Mouse (Mus musculus) CH12.LX (cell line): ENCODE results near the gene Taf8. TPM values are rescaled to one million over a fixed set of nuclear protein-coding genes. Genes with fewer than 3 reads are reported as not detected.

Experiments
- DNase-seq: peaks from one replicate; pipeline ENCODE4 v3.0.0-alpha.2; 2013; ENCODE audit errors: extremely low read depth
- H3K27ac ChIP-seq: 2 replicates; pipeline ENCODE4 v1.5.1; 2012; ENCODE audit warnings: low read depth, mild to moderate bottlenecking, control low read depth, moderate library complexity; ENCODE audit not compliant: insufficient read depth
- H3K27me3 ChIP-seq: replicated peaks from 2 replicates; pipeline ENCODE3; 2012; ENCODE audit warnings: inconsistent platforms
- H3K36me3 ChIP-seq, 2 experiments: replicated peaks in 1 of 2; 2 replicates each; pipeline versions ENCODE3 to v1.6.1; 2012; ENCODE audit warnings: inconsistent platforms in 1 of 2, low read length in 1 of 2, mild to moderate bottlenecking in 1 of 2, mixed read lengths in 1 of 2, moderate library complexity in 1 of 2; ENCODE audit not compliant: control insufficient read depth in 1 of 2, insufficient read depth in 1 of 2
- H3K4me1 ChIP-seq, 2 experiments: 2 replicates each; pipeline ENCODE4 v1.6.1; 2012; ENCODE audit warnings: inconsistent platforms in 1 of 2, moderate library complexity in 1 of 2; ENCODE audit not compliant: insufficient read depth in 2 of 2, control insufficient read depth in 1 of 2
- H3K4me2 ChIP-seq: 2 replicates; pipeline ENCODE4 v1.6.1; 2012; ENCODE audit warnings: low read depth, mild to moderate bottlenecking, control low read depth; ENCODE audit not compliant: poor library complexity, insufficient read depth, severe bottlenecking
- H3K4me3 ChIP-seq, 3 experiments: fragments of 150-350 bp in 1 of 3; sonication (generic) in 1 of 3; replicated peaks in 1 of 3; 2 replicates each; pipeline versions ENCODE3 to v1.5.1; 2011 to 2012; ENCODE audit warnings: low read depth in 2 of 3, low read length in 2 of 3, mild to moderate bottlenecking in 2 of 3, moderate library complexity in 2 of 3, control low read depth in 1 of 3, improper control_type of control experiment in 1 of 3, inconsistent platforms in 1 of 3, mixed read lengths in 1 of 3; ENCODE audit not compliant: poor library complexity in 1 of 3
- H3K79me2 ChIP-seq: replicated peaks from 2 replicates; pipeline ENCODE4 v1.6.1; 2012; ENCODE audit warnings: mild to moderate bottlenecking, moderate library complexity; ENCODE audit not compliant: control insufficient read depth, poor library complexity, insufficient read depth, severe bottlenecking; ENCODE audit errors: extremely low read depth
- H3K9ac ChIP-seq: 2 replicates; pipeline ENCODE4 v1.6.1; 2012; ENCODE audit warnings: low read depth, mild to moderate bottlenecking, control low read depth, moderate library complexity; ENCODE audit not compliant: insufficient read depth
- H3K9me3 ChIP-seq: replicated peaks from 2 replicates; pipeline ENCODE3; 2012; ENCODE audit warnings: low read length, inconsistent platforms, mixed read lengths
- BHLHE40 ChIP-seq: IDR thresholded peaks from 2 replicates; pipeline ENCODE4 v1.6.1; 2011; ENCODE audit warnings: mild to moderate bottlenecking, low read depth, low read length, improper control_type of control experiment
- CHD1 ChIP-seq: IDR thresholded peaks from 2 replicates; pipeline ENCODE4 v1.6.1; 2012; ENCODE audit warnings: low read depth, low read length, improper control_type of control experiment, inconsistent platforms
- CHD2 ChIP-seq: IDR thresholded peaks from 2 replicates; pipeline ENCODE4 v1.6.1; 2011; ENCODE audit warnings: low read length, improper control_type of control experiment
- CTCF ChIP-seq, 2 experiments: IDR thresholded peaks in 1 of 2; conservative IDR thresholded peaks in 1 of 2; 2 replicates each; pipeline ENCODE4 v1.5.1; 2011 to 2012; ENCODE audit warnings: low read depth in 2 of 2, low read length in 2 of 2, improper control_type of control experiment in 1 of 2, inconsistent platforms in 1 of 2, mild to moderate bottlenecking in 1 of 2, moderate library complexity in 1 of 2
- E2F4 ChIP-seq: IDR thresholded peaks from 2 replicates; pipeline ENCODE4 v1.6.1; 2011; ENCODE audit warnings: low read depth, low read length, improper control_type of control experiment; ENCODE audit not compliant: insufficient replicate concordance
- ELF1 ChIP-seq: IDR thresholded peaks from 2 replicates; pipeline ENCODE4 v1.6.1; 2014; ENCODE audit warnings: low read depth, mild to moderate bottlenecking, inconsistent platforms, low read length, improper control_type of control experiment
- EP300 ChIP-seq: IDR thresholded peaks from 2 replicates; pipeline ENCODE4 v1.6.1; 2011; ENCODE audit warnings: low read length, improper control_type of control experiment
- ETS1 ChIP-seq: conservative IDR thresholded peaks from 2 replicates; pipeline ENCODE4 v1.6.1; 2012; ENCODE audit warnings: low read depth, mild to moderate bottlenecking, inconsistent platforms, low read length, improper control_type of control experiment, moderate library complexity
- GABPA ChIP-seq: IDR thresholded peaks from 2 replicates; pipeline ENCODE4 v1.6.1; 2012; ENCODE audit warnings: low read depth, low read length, improper control_type of control experiment, inconsistent platforms; ENCODE audit not compliant: insufficient replicate concordance
- HCFC1 ChIP-seq: IDR thresholded peaks from 2 replicates; pipeline ENCODE4 v1.6.1; 2012; ENCODE audit warnings: low read depth, mild to moderate bottlenecking, inconsistent platforms, low read length, improper control_type of control experiment
- IRF4 ChIP-seq: IDR thresholded peaks from 2 replicates; pipeline ENCODE4 v1.6.1; 2014; ENCODE audit warnings: low read depth, mild to moderate bottlenecking, inconsistent platforms, low read length, improper control_type of control experiment
- JUN ChIP-seq: IDR thresholded peaks from 2 replicates; pipeline ENCODE4 v1.6.1; 2011; ENCODE audit warnings: low read depth, mild to moderate bottlenecking, low read length, improper control_type of control experiment, moderate library complexity; ENCODE audit not compliant: insufficient read depth
- JUND ChIP-seq: conservative IDR thresholded peaks from 2 replicates; pipeline ENCODE4 v1.6.1; 2011; ENCODE audit warnings: low read depth, low read length, improper control_type of control experiment
- KAT2A ChIP-seq: IDR thresholded peaks from 2 replicates; pipeline ENCODE4 v1.6.1; 2012; ENCODE audit warnings: low read length, improper control_type of control experiment, inconsistent platforms; ENCODE audit not compliant: insufficient replicate concordance
- MAFK ChIP-seq: IDR thresholded peaks from 2 replicates; pipeline ENCODE4 v1.6.1; 2011; ENCODE audit warnings: low read length, improper control_type of control experiment; ENCODE audit not compliant: insufficient replicate concordance
- MAX ChIP-seq: IDR thresholded peaks from 2 replicates; pipeline ENCODE4 v1.6.1; 2011; ENCODE audit warnings: low read length, improper control_type of control experiment
- MAZ ChIP-seq: IDR thresholded peaks from 2 replicates; pipeline ENCODE4 v1.6.1; 2012; ENCODE audit warnings: low read depth, mild to moderate bottlenecking, inconsistent platforms, low read length, improper control_type of control experiment, moderate library complexity
- MEF2A ChIP-seq: IDR thresholded peaks from 2 replicates; pipeline ENCODE4 v1.6.1; 2014; ENCODE audit warnings: low read depth, mild to moderate bottlenecking, inconsistent platforms, low read length, improper control_type of control experiment, borderline replicate concordance
- MXI1 ChIP-seq: IDR thresholded peaks from 2 replicates; pipeline ENCODE4 v1.6.1; 2011; ENCODE audit warnings: mild to moderate bottlenecking, low read depth, low read length, improper control_type of control experiment
- MYC ChIP-seq: IDR thresholded peaks from 2 replicates; pipeline ENCODE4 v1.6.1; 2011; ENCODE audit warnings: low read depth, mild to moderate bottlenecking, improper control_type of control experiment, low read length
- NELFE ChIP-seq: IDR thresholded peaks from 2 replicates; pipeline ENCODE4 v1.6.1; 2011; ENCODE audit warnings: low read depth, low read length, improper control_type of control experiment
- NRF1 ChIP-seq: IDR thresholded peaks from 2 replicates; pipeline ENCODE4 v1.6.1; 2014; ENCODE audit warnings: low read depth, mild to moderate bottlenecking, inconsistent platforms, low read length, improper control_type of control experiment, moderate library complexity
- PAX5 ChIP-seq: IDR thresholded peaks from 2 replicates; pipeline ENCODE4 v1.6.1; 2012; ENCODE audit warnings: low read length, inconsistent platforms, mixed read lengths
- POLR2A ChIP-seq: IDR thresholded peaks from 2 replicates; pipeline ENCODE4 v1.6.1; 2011; ENCODE audit warnings: low read depth, mild to moderate bottlenecking, improper control_type of control experiment, low read length
- POLR2AphosphoS2 ChIP-seq: IDR thresholded peaks from 2 replicates; pipeline ENCODE4 v1.6.1; 2011; ENCODE audit warnings: low read depth, low read length, improper control_type of control experiment
- RAD21 ChIP-seq: IDR thresholded peaks from 2 replicates; pipeline ENCODE4 v1.6.1; 2011; ENCODE audit warnings: low read depth, mild to moderate bottlenecking, low read length, improper control_type of control experiment, moderate library complexity
- RCOR1 ChIP-seq: conservative IDR thresholded peaks from 2 replicates; pipeline ENCODE4 v1.6.1; 2012; ENCODE audit warnings: low read depth, mild to moderate bottlenecking, inconsistent platforms, low read length, improper control_type of control experiment
- SIN3A ChIP-seq: IDR thresholded peaks from 2 replicates; pipeline ENCODE4 v1.6.1; 2012; ENCODE audit warnings: low read length, improper control_type of control experiment, inconsistent platforms
- SMC3 ChIP-seq: IDR thresholded peaks from 2 replicates; pipeline ENCODE4 v1.6.1; 2011; ENCODE audit warnings: low read depth, low read length, improper control_type of control experiment
- TBP ChIP-seq: conservative IDR thresholded peaks from 2 replicates; pipeline ENCODE4 v1.6.1; 2011; ENCODE audit warnings: low read depth, low read length, improper control_type of control experiment
- TCF12 ChIP-seq: IDR thresholded peaks from 2 replicates; pipeline ENCODE4 v1.6.1; 2014; ENCODE audit warnings: low read depth, mild to moderate bottlenecking, inconsistent platforms, low read length, improper control_type of control experiment
- UBTF ChIP-seq: IDR thresholded peaks from 2 replicates; pipeline ENCODE4 v1.6.1; 2012; ENCODE audit warnings: low read depth, mild to moderate bottlenecking, inconsistent platforms, low read length, improper control_type of control experiment, moderate library complexity
- USF1 ChIP-seq: IDR thresholded peaks from 2 replicates; pipeline ENCODE4 v1.6.1; 2014; ENCODE audit warnings: low read depth, mild to moderate bottlenecking, inconsistent platforms, low read length, improper control_type of control experiment
- USF2 ChIP-seq: conservative IDR thresholded peaks from 2 replicates; pipeline ENCODE4 v1.6.1; 2011; ENCODE audit warnings: low read depth, low read length, improper control_type of control experiment
- ZKSCAN1 ChIP-seq: IDR thresholded peaks from 2 replicates; pipeline ENCODE4 v1.6.1; 2012; ENCODE audit warnings: low read depth, inconsistent platforms, low read length, improper control_type of control experiment, borderline replicate concordance
- ZMIZ1 ChIP-seq: IDR thresholded peaks from 2 replicates; pipeline ENCODE4 v1.6.1; 2012; ENCODE audit warnings: low read depth, mild to moderate bottlenecking, inconsistent platforms, low read length, improper control_type of control experiment
- ZNF384 ChIP-seq: IDR thresholded peaks from 2 replicates; pipeline ENCODE4 v1.6.1; 2012; ENCODE audit warnings: low read depth, low read length, improper control_type of control experiment, inconsistent platforms
- dilution Hi-C: fragments of 300-500 bp; cut with MboI; formaldehyde crosslinking; loops from 2 replicates; pipeline ENCODE4 v1.14.3; 2020; ENCODE audit warnings: low sequenced_read_pairs; ENCODE audit not compliant: extremely low pct_unique_long_range_greater_than_20kb, extremely low pct_ligation_motif_present
- in situ Hi-C: fragments of 300-500 bp; cut with MboI; formaldehyde crosslinking; loops from 3 replicates; pipeline ENCODE4 v1.14.3; 2019; ENCODE audit warnings: low sequenced_read_pairs, low pct_ligation_motif_present, low pct_unique_long_range_greater_than_20kb, mixed read lengths
- polyA plus RNA-seq: library from polyadenylated mRNA; unstranded; fragments of >175 nt; gene quantifications from 2 replicates; pipeline ENCODE4 v1.2.1, GENCODE M21; 2012; ENCODE audit warnings: low read depth; ENCODE audit not compliant: insufficient read length
- total RNA-seq, 2 experiments: library from RNA; depleted of rRNA; stranded (reverse); fragments of 300-350 nt in 1 of 2; fragments of >200 nt in 1 of 2; gene quantifications; 2 replicates each; pipeline ENCODE4 v1.2.3; 2012 to 2014

Taf8 gene
- total and polyA plus RNA-seq, 3 experiments = 16.9 to 18.0 (median 17.0) TPM

DNA sequence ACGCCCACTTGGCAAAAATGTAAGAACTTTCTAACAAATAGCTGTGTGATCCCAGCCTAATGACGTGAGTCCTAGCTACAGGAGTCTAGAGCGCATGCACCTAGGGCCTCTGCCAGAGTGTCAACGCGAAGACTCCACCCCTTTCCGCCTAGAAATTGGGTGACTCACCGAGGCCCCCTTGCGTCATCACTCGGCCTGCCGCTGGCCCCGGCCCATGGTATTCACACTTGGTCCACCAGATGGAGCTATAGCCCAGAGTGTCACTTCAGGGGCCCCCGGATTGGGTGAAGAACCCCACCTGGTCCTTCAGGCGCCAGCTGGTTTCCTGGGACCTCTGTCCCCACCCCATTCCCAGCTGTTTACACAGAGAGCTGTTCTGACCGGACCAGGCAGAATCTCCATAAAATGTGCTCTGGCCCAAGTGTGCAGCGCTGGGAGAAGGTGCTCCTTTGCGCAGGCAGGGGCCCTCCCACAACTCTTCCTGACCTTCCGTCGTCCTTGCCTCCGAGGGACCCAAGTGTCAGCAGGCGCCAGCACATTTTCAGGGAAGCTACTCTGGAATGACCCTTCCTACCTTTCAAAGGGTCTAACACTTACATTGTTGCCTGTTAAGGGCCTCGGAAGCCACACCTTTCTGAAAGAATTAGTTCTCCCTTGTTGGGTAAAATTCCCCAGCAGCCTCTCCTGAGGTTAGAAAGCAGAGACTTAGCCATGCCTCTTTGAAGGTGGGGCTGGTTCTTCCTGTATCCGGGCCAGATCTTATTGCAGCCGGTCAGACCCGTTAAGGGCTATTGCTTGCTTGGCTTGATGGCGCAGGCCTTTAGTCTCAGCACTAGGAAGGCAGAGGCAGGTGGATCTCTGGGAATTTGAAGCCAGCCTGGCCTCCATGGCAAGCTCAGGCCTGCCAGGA is 9.3 kb upstream of the Taf8 start:
- Histone ChIP-seq H3K4me1 (peaks cover 16 to 71% of the 10 kb centered on the region in 2 experiments), H3K36me3 (no peaks in the 10 kb centered on the region), H3K27me3 (peaks cover 3% of the 10 kb centered on the region), H3K4me2 (peak overlapping the region; percentile 14), H3K27ac (no peak overlapping the region), H3K4me3 (peak overlapping the region in 2 of 3 experiments; percentile 34 to 51), H3K79me2 (no peaks in the 10 kb centered on the region), H3K9me3 (no peaks in the 10 kb centered on the region), H3K9ac (no peak overlapping the region)
- in situ Hi-C loops (loop anchor here (5.0 kb wide), 1 partner anchor 91 kb away; no protein-coding TSS in a partner anchor), dilution Hi-C loops (no loop called here)
- peak; percentile 98 for DNase-seq
- TF ChIP-seq EP300 (no peak), KAT2A (no peak), RAD21 (peak; percentile 86), NRF1 (peak; percentile 82), POLR2AphosphoS2 (peak; percentile 26; the same call in 1 of the 2 replicates), GABPA (no peak; the same call in 1 of the 2 replicates), MEF2A (peak; percentile 72), CTCF (conservative IDR thresholded peaks at IDR 0.05 in 1 of 2, IDR thresholded peaks at IDR 0.05 in 1 of 2; ENCODE audit: low read depth in 2 of 2, low read length in 2 of 2) (peak; percentile 57 to 100), MAX (no peak; the same call in 1 of the 2 replicates), SIN3A (peak; percentile 92), MAZ (peak; percentile 60; the same call in 1 of the 2 replicates), ETS1 (peak; percentile 81), ZNF384 (peak; percentile 25; the same call in 1 of the 2 replicates), MYC (peak; percentile 63), ZKSCAN1 (no peak), JUND (peak; percentile 57), CHD2 (no peak), ZMIZ1 (peak; percentile 25; the same call in 1 of the 2 replicates), TBP (no peak), USF1 (no peak), CHD1 (0 out of 2 replicates have a peak, but pooled peaks have one; percentile 55), BHLHE40 (0 out of 2 replicates have a peak, but pooled peaks have one; percentile 39), POLR2A (no peak), SMC3 (peak; percentile 84), E2F4 (no peak), HCFC1 (peak; percentile 65), MXI1 (peak; percentile 33), PAX5 (no peak), RCOR1 (no peak), USF2 (no peak), MAFK (no peak), UBTF (no peak), JUN (0 out of 2 replicates have a peak, but pooled peaks have one; percentile 34), ELF1 (peak; percentile 66), IRF4 (peak; percentile 47; the same call in 1 of the 2 replicates), NELFE (peak; percentile 62; the same call in 1 of the 2 replicates), TCF12 (peak; percentile 70; the same call in 1 of the 2 replicates)
